Mouse (Mus musculus) ovary, postnatal 14 days (tissue): ENCODE results near the gene Bub1b.
"Not testable (repeated sequence)": the region's sequence is repeated elsewhere in the genome, so short reads cannot be mapped to it uniquely, and the experiment has no call there.

Source experiments
- DNase-seq: peaks from one replicate; pipeline ENCODE4 v3.0.0; 2022; ENCODE audit warnings: low spot score

Bub1b gene

DNA sequence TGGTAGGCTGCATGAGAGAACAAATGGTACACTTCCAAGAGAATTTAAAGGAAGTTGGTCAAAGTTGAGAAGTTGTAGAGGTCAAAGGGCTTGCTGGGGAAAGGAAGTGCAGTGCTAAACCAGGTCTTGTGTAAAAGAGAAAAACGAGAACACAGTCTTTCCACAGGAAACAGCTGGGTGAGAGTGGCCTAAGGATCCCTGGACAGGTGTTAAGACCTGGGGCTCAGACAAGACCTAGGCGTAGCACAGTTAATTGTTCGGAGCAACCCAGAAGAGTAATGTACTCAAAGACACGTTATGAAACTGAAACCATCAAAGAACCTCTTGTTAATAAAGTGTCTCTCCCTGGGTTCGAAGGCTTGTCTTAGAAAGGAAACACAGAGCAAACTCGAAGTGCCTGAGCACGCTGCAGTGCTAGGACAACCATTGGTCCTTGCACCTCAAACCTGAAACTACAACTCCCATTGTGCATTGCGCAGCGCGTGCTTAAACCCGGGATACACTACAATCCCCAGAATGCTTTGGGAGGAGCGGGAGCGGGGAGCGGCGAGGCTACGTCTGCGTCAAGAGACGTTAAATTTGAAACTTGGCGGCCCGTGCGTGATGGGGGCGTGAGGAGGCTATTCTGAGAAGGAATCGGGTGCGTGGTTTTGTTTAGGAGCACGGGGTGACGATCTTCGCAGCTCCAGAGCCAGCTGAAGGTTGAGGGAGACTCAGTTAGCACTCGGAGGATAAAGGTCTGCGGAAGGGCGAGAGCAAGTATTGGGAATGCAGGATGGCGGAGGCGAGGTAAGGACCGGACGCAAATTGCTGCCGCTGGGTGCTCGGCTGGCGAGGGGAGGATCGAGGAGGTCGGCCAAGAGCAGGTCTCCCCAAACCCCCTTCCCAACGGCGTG is at the start of gene Bub1b:
Bub1b (plus strand) TSS at position 539 of the 896 bp plus-strand sequence.
- peak; percentile 78 for DNase-seq

DNA sequence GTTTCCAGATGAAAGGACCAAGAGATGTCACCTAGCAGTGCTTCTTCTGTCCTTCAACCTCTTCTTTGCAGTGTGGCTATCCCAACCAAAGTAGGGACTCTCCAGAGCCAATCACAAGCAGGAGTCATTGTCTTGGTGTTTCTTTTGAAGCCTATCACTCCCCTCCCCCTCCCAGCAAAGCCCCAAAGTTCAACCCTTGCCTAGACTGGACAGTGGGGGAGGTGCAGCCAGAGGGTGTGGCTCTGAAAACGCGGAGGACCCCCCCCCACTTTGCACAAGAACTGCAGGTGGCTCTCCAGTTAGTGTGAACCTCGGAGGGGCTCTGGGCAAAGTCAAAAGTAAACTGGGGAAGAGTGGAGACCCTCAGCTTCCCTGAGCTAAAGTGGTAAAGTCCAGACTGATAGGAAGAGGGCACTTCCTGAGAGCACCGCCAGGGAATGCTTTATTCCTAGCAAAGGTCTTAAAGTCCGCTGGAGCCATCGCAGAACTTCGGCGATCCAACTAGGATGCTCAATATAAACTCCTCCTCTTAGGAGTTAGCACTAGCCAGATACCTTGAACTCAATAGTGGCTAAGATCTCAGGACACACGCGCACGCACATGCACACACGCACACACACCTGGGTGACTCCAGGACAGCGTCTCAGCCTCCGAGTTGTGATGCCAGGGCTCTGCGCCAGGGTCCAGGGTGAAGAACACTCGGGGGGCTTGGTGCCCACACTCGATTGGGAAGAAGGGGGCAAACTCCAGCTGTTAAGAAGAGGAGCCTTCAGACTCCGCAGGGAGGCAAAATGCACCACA is 49.4 kb upstream of the Bub1b start:
- no peak for DNase-seq

DNA sequence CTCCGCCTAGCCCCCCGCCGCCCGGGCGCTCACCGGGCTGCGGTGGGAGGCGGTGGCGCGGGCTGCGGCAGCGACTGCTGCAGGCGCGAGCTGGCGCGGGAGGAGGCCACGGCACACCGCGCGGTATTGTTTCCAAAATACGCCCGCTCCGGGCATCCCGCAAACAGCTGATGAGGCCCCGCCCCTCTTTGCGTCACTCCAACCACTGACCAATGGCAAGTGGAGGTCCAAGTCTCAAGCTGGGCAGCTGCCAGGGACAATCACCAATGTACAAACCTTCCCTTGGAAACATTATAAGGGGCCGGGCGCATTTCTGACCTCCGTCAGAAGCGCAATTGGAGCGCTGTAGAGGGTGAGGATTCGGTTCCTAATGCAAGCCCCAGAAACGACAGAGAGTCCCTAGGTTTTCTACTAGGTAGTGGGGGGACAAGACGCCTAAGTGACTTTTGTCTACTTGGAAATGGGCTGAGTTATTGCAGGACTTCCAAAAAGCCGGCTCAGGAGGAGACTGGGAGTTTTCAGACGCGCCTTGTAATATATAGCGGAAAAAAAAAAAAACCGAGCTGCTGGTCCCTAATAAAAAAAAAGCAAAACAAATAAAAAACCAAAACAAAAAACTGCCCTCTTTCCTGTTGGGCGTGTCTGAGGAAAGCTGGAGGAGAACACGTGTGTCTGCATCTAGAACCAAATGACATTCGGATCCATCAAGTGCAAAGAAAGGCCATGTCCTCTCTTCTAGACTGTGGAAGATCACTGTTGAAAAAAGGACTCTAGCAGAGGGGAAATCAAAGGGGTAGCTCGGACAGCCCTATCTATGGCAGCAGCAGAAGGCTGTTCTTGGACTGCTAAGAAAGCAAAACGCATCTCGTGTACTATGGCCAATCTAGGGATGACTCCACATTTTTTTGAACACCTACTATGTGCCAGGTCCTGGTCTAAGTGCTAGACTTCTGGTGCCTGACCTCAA is 48.2 kb upstream of the Bub1b start, which contains the start of gene Bmf:
Bmf (minus strand) TSS at position 181 of the 967 bp plus-strand sequence.
- DNase-seq, result peak; percentile 99

DNA sequence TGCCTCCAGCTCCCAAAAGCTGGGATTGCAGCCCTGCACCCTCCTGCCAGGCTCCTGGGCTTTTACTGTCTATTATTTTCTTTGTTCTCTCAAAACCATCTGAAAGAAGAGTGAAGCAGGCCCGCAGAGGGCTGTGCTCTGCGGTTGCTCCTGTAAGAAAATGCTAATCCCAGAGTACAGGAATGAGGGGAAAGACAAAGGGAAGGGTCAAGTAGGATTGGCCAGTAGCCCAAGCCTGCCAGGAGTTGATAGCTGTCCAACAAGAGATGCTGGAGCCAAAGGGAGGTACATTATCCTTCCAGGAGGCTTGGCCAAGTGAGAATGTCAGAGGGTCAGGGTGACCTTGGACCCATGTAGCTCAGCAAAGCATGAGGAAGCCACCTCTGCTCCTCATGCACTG is 46.4 kb upstream of the Bub1b start:
- DNase-seq, result no peak

DNA sequence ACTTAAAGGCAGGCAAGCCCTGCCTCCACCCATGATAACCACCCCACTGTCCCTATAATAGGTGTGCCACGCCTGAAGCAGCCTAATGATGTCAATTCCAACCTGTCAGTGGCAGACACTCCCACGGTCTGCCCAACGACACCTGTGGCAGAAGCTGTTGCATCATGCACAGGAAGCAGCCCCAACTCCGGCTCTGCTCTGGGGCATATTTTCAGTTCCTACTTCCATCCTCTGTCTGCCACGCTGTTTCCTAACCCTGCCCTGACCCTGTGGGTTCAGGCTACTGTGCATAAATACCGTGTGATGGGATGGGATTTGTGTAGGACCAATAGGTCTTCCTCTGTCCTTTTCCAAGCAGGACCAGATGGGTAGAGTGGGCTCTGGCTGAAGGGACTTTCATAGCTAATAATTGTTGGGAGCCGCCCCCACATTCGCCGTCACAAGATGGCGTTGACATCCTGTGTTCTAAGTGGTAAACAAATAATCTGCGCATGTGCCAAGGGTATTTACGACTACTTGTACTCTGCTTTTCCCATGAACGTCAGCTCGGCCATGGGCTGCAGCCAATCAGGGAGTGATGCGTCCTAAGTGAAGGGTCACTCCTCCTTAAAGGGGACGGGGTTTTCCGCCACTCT is 43.5 kb upstream of the Bub1b start:
- DNase-seq, result not testable (repeated sequence)

DNA sequence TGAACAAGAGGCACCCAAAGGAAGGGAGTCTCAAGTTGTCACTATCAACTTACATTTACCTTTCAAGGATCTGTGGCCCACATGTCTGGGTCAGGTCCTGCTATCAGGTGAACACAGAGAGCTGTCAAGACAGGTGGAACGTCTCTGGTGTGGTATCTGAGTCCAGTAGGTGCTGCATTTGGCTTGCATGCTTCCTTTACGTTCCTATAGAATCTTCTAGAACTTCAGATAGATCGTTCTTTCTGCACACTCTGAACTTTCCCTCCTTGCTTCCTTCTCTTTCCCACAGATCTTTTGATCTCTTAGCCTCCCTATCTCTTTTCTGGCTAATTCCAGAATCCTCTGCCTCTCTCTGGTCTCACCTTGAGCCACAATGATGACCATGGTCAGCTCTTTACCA is 39.6 kb upstream of the Bub1b start:
- DNase-seq, result no peak

DNA sequence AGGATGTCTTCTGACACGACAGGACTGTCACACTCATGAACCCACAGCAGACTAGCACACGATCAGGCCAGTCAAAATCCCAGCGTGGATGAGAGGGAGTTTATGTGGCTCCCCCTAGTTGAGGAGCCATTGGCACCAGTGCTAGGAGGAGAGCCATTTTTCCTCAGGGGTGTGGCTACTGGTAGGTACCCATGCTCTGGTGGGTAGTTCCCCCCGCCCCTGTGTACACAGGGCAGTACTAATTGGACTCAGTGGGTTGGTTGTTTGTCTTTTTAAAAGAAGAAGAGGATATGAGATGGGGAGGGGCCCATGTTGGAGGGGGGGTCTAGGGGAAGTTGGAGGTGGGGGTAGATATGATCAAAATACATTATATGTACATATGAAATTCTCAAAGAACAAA is 36.0 kb upstream of the Bub1b start:
- DNase-seq, result no peak

DNA sequence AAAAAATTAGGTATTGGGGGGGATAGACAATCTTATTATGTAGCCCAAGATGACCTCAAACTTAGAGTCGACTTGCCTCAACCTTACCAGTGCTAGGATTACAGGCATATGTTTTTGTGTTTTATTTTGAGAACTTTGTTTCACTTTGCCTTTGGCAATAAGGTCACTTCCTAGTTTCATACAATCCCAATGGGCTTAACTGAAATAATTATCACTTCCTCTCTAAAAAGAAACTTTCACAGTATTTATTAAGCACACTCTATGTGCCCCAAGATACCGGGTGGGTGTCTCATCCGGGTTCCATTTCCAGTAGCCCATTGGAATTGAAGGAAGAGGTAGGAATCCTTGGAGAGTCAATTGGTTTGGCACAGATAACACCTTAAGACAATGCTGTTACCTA is 35.6 kb upstream of the Bub1b start:
- DNase-seq, result no peak

DNA sequence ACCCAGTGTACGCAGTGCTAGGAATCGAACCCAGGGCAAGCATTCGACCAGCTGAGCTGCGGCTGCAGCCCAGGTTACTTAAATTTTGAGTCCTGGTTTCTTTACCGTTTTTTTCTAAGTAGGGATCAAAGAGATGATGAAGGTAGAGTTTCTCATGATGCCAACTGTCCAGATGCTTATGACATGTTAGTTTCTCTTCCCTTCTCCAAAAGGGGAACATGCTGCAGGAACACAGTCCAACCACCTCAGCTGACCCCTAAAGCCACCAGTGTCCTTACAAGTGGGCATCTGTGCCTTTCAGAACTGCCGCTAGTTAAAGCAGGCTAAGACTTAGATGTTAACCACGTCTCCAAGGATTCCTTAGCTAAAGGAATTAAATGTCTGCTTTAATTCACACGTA is 30.8 kb upstream of the Bub1b start:
- DNase-seq, result no peak

DNA sequence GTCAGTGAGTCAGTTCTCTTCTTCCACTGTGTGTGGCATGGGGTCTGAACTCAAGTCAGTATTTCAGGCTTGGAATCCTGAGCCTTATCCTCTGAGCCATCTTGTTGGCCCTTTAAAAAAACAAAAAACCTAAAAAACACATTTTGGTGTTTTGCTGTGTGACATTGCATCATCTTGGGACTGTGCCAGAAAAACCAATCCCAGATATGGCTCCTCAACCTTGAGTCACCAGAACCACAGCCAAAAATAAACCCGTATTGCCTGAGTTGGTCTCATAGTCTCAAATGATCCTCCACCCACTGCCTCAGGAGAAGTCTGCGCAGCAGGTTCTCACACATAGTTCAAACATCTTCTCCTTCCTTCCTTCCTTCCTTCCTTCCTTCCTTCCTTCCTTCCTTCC is 27.1 kb upstream of the Bub1b start:
- no peak for DNase-seq

DNA sequence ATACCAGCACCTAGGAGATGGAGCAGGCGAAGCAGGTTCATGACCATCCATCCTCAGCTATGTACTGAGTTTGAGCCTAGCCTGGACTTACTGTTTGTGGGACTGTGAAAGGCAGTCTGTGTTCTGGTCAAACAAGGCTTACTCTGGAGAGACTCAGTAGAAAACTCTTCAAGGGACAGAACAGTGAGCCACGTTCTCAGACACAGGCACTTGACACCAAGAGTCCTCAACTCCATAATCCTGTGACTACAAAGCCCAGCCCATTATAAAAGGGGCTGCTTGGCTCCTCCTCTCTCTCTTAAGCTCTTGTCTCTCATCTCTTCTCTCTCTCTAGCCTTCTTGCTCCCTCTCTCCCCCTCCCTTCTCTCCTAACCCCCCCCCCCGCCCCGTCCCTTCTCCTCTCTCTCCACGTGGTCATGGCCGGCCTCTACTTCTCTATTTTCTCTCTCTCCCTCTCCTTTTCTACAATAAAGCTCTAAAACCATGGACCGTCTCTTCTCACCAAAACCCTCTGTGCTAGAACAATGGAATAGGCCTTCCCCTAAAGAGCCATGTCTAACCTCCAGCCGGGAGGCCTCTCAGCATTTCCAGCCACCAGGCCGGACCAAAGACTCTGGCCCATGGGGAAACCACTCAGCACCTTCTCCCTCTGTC is 25.7 kb upstream of the Bub1b start:
- no peak for DNase-seq

DNA sequence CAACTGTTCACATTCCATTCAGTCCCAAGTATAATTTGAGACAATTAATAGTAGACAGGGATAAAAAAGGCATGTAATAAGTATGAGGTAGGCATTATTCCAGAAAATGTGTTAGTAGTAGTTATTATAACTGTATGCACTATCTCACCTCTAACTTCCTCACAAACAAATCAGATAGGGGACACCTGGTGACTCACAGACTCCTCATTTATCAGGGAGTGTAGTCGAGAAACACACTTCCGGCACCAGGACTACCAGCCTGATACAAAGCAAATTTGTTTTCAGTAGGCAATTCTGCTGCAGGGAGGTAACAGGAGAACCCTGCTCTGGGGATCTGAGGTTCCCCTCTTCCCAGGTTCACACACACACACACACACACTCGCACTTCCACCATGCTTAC is 24.9 kb upstream of the Bub1b start:
- no peak for DNase-seq

DNA sequence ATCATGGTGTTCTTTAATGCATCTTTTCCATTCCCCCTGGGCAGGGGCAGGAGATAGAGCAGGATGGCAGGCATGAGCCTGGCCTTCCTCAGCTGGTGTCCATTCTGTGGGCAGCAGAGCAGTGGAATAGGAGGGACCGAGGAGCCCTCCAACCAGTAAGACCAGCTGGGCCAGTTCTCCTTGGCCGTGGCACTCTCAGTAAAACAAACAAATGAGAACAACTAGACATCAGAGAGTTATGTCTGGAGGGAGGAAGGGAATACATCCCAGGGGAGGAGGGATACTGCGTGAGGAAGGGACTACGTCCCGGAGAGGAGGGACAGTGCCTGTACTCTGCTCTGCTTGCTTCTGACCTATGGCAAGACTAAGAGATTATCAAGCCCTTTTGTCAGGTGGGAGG is 12.0 kb upstream of the Bub1b start:
- no peak for DNase-seq

DNA sequence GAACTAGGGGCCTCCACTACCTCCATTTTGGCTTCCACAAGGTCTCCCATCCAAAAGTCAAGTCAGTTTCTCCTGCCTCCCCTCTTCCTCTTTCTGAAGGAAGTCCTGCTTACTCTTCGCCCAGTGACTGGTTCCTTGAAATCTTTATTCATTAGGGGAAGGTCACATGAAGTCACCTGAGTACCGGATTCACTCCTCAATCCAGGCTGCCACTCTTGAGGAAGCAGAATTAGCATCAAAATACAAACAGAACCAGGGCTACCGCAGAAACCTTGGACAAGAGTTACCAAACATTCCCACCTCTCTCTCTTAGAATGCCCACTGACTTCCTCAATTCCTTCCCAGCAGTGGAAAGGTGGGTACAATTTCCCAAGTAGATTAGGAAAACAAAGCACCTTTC is 10.3 kb upstream of the Bub1b start:
- no peak for DNase-seq

DNA sequence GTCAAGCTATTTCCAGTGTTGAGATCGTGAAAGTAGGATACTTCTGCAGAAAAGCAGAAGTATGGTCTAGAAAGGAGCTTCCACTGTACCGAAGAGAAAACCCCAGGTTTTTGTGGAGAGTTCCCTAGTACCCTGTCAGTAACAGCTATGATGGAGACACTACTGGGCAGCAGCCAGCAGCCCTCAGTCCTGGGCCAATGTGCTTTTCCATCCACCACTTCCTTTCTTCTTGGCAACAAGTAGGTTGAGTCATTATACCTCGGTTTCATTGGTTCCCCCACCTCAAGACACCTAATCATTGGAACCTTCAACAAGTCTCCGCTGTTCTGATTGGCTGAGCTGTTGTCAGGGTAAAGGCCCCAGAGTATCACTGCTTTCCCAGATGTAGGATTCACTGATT is 6.9 kb upstream of the Bub1b start:
- no peak for DNase-seq

DNA sequence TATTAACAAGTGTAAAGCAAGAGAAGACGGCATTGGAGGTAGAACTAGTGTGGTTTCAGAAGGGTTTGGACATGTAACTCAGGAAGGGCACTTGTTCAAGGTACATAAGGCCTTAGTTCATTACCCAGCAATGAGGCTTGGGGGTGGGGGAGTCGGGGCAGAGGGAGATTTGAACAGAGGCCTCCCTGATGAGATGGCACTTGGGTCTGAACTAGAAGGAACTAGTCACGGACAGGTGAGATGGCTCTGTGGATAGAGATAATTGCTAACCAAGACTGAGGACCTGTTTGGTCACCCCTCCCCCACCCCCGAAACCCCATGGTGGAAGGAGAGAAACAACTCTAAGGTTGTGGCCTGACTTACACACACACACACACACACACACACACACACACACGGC is 1.1 kb downstream of the Bub1b start:
- no peak for DNase-seq

DNA sequence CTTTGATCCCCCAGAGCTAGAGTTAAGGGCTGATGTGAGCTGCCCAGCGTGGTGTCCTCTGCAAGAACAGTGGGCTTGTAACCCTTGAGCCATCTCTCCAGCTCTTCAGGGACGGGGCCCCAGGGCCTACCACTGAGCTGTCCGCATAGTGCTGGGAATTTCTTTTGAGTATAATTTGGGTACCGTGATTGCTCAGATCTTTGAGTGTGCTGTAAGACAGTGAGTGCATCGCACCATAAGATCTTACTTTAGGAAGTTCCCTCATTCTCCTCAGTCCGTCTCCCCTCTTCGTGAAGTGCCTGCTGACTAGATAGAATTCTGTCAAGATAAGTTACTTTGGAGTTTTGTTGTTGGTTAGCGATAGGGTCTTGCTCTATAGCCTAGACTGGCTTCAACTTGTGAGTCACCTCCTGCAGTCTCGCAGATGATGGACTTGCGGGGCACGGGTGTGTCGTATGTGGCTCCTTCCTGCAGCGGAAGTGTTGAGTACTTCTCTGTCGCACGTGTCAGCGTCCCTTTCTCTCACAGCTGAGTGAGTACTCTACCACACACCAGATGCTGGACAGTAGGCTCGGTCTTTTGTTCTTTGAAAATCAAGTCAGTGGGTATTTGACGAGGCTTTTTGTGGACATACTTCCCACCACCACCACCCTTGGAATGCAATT is 3.7 kb downstream of the Bub1b start:
- no peak for DNase-seq

DNA sequence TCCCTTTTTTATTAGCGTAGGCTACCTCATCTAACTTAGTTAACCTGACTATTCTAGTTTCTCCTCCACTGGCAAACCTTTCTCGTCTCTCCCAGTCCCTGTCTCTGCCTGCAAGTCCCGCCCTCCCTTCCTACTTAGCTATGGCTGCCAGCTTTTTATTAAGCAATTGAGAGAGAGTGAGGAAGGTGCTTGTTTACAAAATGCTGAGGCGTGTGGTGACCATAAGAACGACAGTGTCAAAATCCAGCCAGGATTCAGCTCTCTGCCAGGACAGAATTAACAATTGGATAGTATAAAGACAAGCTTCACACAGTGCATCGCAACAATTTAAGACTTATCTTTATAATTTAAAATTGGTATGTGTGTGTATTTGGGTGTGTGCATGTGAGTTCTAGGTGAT is 6.1 kb downstream of the Bub1b start:
- DNase-seq, result no peak

DNA sequence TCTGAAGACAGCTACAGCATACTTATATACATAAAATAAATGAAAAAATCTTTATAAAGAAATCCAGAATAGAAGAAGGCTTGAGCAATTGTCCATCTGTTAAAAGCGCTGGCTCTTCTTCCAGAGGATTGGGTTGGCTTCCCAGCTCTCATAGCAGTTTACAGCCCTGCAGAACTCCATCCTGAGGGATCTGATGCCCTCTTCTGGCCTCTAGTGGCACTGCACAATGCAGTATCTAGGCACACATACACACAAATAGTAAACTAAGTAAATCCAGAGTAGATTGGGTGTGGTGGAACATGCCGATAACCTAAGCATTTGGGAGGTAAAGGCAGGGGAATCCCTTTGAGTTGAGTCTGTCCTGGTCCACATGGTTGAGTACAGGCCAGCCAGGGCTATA is 8.0 kb downstream of the Bub1b start:
- DNase-seq, result peak; percentile 17

DNA sequence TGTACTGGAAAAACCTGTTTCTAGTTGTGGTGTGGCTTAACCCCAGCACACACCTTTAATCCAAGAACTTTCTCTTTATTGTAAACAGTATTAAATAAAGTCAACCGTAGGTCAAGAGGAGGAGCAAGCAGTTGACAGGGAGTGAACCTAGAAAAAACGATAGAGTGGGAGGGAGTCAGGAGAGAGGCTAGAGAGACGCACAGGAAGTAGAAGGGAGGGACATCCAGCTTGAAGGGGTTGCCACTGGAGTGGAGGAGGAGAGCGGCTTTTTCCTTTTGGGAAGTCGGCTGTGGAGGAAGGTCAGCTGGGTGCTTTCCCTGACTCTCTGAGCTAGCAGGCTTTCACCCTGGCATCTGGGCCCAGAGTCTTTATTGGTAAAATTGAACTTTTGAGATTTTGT is 9.0 kb downstream of the Bub1b start:
- DNase-seq, result no peak

DNA sequence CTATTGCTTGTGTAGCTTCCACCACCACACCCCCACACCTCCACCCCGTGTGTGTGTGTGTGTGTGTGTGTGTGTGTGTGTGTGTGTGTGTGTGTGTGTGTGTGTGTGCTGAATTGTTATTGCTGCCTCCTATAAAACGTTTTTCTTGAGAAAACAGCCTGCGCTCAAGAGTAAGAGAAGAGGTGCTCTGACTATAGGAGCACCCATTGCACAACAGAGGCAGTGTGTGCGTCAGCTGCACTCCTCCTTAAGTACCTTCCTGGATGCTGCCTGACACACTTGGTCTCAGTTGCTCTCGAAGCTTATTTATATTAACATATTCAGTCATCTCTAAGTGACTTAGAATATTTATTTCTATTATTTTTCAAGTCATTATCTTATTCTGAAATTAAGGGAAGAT is 20.0 kb downstream of the Bub1b start:
- no peak for DNase-seq
